Mouse (Mus musculus) lung, adult 2 months (tissue): ENCODE measurements around the gene Klk1b8. TPM values are rescaled to one million over a fixed set of nuclear protein-coding genes. Genes with fewer than 3 reads are reported as not detected.
"Not testable (repeated sequence)": the region's sequence is repeated elsewhere in the genome, so short reads cannot be mapped to it uniquely, and the experiment has no call there.

Experiments
- DNase-seq: peaks from one replicate; pipeline ENCODE4 v3.0.0; 2022
- H3K4me1 ChIP-seq: fragments of 200-500 bp; 2 replicates; pipeline ENCODE4 v1.6.1; 2011; ENCODE audit warnings: low read length; ENCODE audit not compliant: control insufficient read depth, insufficient read depth
- H3K4me3 ChIP-seq: fragments of 200-500 bp; replicated peaks from 2 replicates; pipeline ENCODE3; 2011; ENCODE audit warnings: low read depth, mild to moderate bottlenecking, control low read depth, low read length; ENCODE audit errors: extremely low read depth
- CTCF ChIP-seq: fragments of 200-500 bp; IDR thresholded peaks from 2 replicates; pipeline ENCODE4 v1.5.1; 2011; ENCODE audit warnings: mild to moderate bottlenecking, low read length, control low read depth; ENCODE audit not compliant: insufficient read depth
- POLR2A ChIP-seq: fragments of 200-500 bp; IDR thresholded peaks from 2 replicates; pipeline ENCODE4 v1.6.1; 2011; ENCODE audit warnings: low read depth, mild to moderate bottlenecking, control low read depth, low read length, borderline replicate concordance; ENCODE audit errors: extremely low read depth
- WGBS: fragments of 180-500 bp; shearing (Covaris S2); methylation state at CpG from one replicate; pipeline ENCODE4 v1.1.7; 2018; 5-methylcytosine and 5-hydroxymethylcytosine counted together
- polyA plus RNA-seq: library from polyadenylated mRNA; depleted of rRNA; stranded (reverse); fragments of >200 nt; gene quantifications from 2 replicates; pipeline ENCODE4 v1.2.3, GENCODE M21; 2012

The Klk1b8 gene
- polyA plus RNA-seq, 1 experiment: not detected

GRCm38 (mm10) chr7:43932337-43932736, 18.1 kb upstream of the Klk1b8 start:
- H3K4me3 ChIP-seq: no peak overlapping the region
- no peak for TF ChIP-seq POLR2A
- no peak for TF ChIP-seq CTCF
- no peaks in the 10 kb centered on the region for H3K4me1 ChIP-seq
- 59% methylated on average over 4 of the region's 4 CpGs for WGBS
- no peak for DNase-seq

GRCm38 (mm10) chr7:43933440-43933839, 17.0 kb upstream of the Klk1b8 start, which contains the start of gene Klk15:
Gene Klk15 (plus strand): TSS chr7:43933740.
- no peak within 1 kb of the TSS for H3K4me3 ChIP-seq
- H3K4me1 ChIP-seq: no peaks in the 10 kb centered on the region
- 80% methylated on average over 3 of the region's 3 CpGs for WGBS
- no peak for DNase-seq
- TF ChIP-seq CTCF (no peak), POLR2A (no peak)

GRCm38 (mm10) chr7:43934747-43935146, 15.7 kb upstream of the Klk1b8 start:
- WGBS: 61% methylated on average over 3 of the region's 3 CpGs
- DNase-seq: no peak
- H3K4me1 ChIP-seq: no peaks in the 10 kb centered on the region
- TF ChIP-seq CTCF (no peak), POLR2A (no peak)
- no peak overlapping the region for H3K4me3 ChIP-seq

- Histone ChIP-seq H3K4me3 (no peak overlapping the region), H3K4me1 (no peaks in the 10 kb centered on the region)
- no peak for DNase-seq
- TF ChIP-seq CTCF: no peak
- no peak for TF ChIP-seq POLR2A
- 76% methylated on average over 14 of the region's 14 CpGs for WGBS
These were observed 13.9 kb upstream of the Klk1b8 start for GRCm38 (mm10) chr7:43936551-43936950.

GRCm38 (mm10) chr7:43942293-43942692, 8.2 kb upstream of the Klk1b8 start:
- 55% methylated on average over 3 of the region's 3 CpGs for WGBS
- H3K4me3 ChIP-seq, H3K4me1 ChIP-seq, DNase-seq: not testable (repeated sequence)

- WGBS: 74% methylated on average over 3 of the region's 3 CpGs
- DNase-seq: no peak
- Histone ChIP-seq H3K4me3 (no peak overlapping the region), H3K4me1 (no peaks in the 10 kb centered on the region)
- TF ChIP-seq CTCF: no peak
- no peak for TF ChIP-seq POLR2A
These were observed 5.7 kb upstream of the Klk1b8 start for GRCm38 (mm10) chr7:43944727-43945264.

GRCm38 (mm10) chr7:43952703-43953102, 2.2 kb downstream of the Klk1b8 start:
- 54% methylated on average over 4 of the region's 4 CpGs for WGBS
- DNase-seq: no peak
- H3K4me3 ChIP-seq: no peak overlapping the region

GRCm38 (mm10) chr7:43966451-43966850, 16.0 kb downstream of the Klk1b8 start, which contains the start of gene Klk1b1:
Gene Klk1b1 (plus strand): TSS chr7:43966751.
- Histone ChIP-seq H3K4me1 (no peaks in the 10 kb centered on the region), H3K4me3 (no peak within 1 kb of the TSS)
- 46% methylated on average over 3 of the region's 3 CpGs for WGBS
- TF ChIP-seq POLR2A: no peak
- no peak for TF ChIP-seq CTCF
- DNase-seq: no peak

More at GRCm38 (mm10) chr7:43952703-43953102, 2.2 kb downstream of the Klk1b8 start:
- TF ChIP-seq CTCF: no peak
- TF ChIP-seq POLR2A: no peak
- H3K4me1 ChIP-seq: no peaks in the 10 kb centered on the region

- Histone ChIP-seq H3K4me3 (no peak overlapping the region), H3K4me1 (no peaks in the 10 kb centered on the region)
- 71% methylated on average over 3 of the region's 3 CpGs for WGBS
- no peak for DNase-seq
- TF ChIP-seq POLR2A (no peak), CTCF (no peak)
These were observed 16.6 kb downstream of the Klk1b8 start for GRCm38 (mm10) chr7:43967058-43967457.

GRCm38 (mm10) chr7:43967612-43968011, 17.1 kb downstream of the Klk1b8 start:
- no peak overlapping the region for H3K4me3 ChIP-seq
- no peak for DNase-seq
- no peaks in the 10 kb centered on the region for H3K4me1 ChIP-seq
- WGBS: 67% methylated on average over 2 of the region's 2 CpGs
- TF ChIP-seq CTCF (no peak), POLR2A (no peak)

- not testable (repeated sequence) for DNase-seq, H3K4me3 ChIP-seq, H3K4me1 ChIP-seq
- 58% methylated on average over 1 of the region's 1 CpGs for WGBS
These were observed 25.3 kb downstream of the Klk1b8 start, which contains the start of gene Klk1b9 for GRCm38 (mm10) chr7:43975761-43976160. Gene Klk1b9 (plus strand): TSS chr7:43976061.
